Mouse (Mus musculus): ENCODE data around the gene Zfp839. TPM values are rescaled to one million over a fixed set of nuclear protein-coding genes. Genes with fewer than 3 reads are reported as not detected.

Zfp839 gene
- polyA plus RNA-seq (2021; fragmentation: Nextera tagmentation) = 1.4 and 3.9 TPM in 2 replicates
- long read RNA-seq, experiment 1, partial matches to known transcripts = 3 of 4 reads
- long read RNA-seq, experiment 1, other reads (novel, unspliced or antisense) = 1 of 4 reads
- long read RNA-seq, experiment 2, partial matches to known transcripts = 6 of 7 reads
- long read RNA-seq, experiment 2, other reads (novel, unspliced or antisense) = 1 of 7 reads

GRCm38 (mm10) chr12:110850010-110850928 lies at the start of gene Zfp839:
Gene Zfp839 (plus strand): TSS chr12:110850253.

GRCm38 (mm10) chr12:110840348-110841198 lies 9.5 kb upstream of the Zfp839 start, which contains the start of gene Mok:
Gene Mok (minus strand): TSS chr12:110840939.

GRCm38 (mm10) chr12:110889036-110890020 lies 39.3 kb downstream of the Zfp839 start, which contains the start of the genes Cinp and Tecpr2:
Gene Cinp (minus strand): TSS chr12:110889145.
Gene Tecpr2 (plus strand): TSS chr12:110889264.

Other genes starting within 250 kb of the Zfp839 start
- gene Dync1h1, start 248.8 kb upstream of the Zfp839 start, polyA plus RNA-seq (2021; fragmentation: Nextera tagmentation) = 32.0 and 42.2 TPM in 2 replicates
- gene 1700001K19Rik, start 167.6 kb upstream of the Zfp839 start, polyA plus RNA-seq (2021; fragmentation: Nextera tagmentation) = not detected in 2 replicates
- gene Hsp90aa1, start 147.5 kb upstream of the Zfp839 start, polyA plus RNA-seq (2021; fragmentation: Nextera tagmentation) = 627 and 883 TPM in 2 replicates
- gene Wdr20, start 112.3 kb upstream of the Zfp839 start, polyA plus RNA-seq (2021; fragmentation: Nextera tagmentation) = 12.6 and 14.7 TPM in 2 replicates
- 5.7 and 6.1 TPM in 2 replicates for gene Mok, start 9.3 kb upstream of the Zfp839 start, polyA plus RNA-seq (2021; fragmentation: Nextera tagmentation)
- 84.5 and 119 TPM in 2 replicates for gene Cinp, start 38.9 kb downstream of the Zfp839 start, polyA plus RNA-seq (2021; fragmentation: Nextera tagmentation)
- 7.2 and 8.1 TPM in 2 replicates for gene Tecpr2, start 39.0 kb downstream of the Zfp839 start, polyA plus RNA-seq (2021; fragmentation: Nextera tagmentation)
- gene Ankrd9, start 128.8 kb downstream of the Zfp839 start, polyA plus RNA-seq (2021; fragmentation: Nextera tagmentation) = 30.2 and 38.4 TPM in 2 replicates
- gene Rcor1, start 189.1 kb downstream of the Zfp839 start, polyA plus RNA-seq (2021; fragmentation: Nextera tagmentation) = 1.6 and 2.6 TPM in 2 replicates

All from left cerebral cortex, adult 6 months (tissue).